Mouse (Mus musculus) limb, embryonic 13.5 days (tissue): ENCODE measurements around the gene Mroh3. TPM values are rescaled to one million over a fixed set of nuclear protein-coding genes. Genes with fewer than 3 reads are reported as not detected.

Experiments
- ATAC-seq: fragments of 200-750 bp; cut with Nextera tagmentation; 2 replicates; pipeline ENCODE4 v1.8.0; 2017; ENCODE audit warnings: low read depth, moderate number of reproducible peaks, moderate TSS enrichment; ENCODE audit not compliant: low FRiP score
- H3K27ac ChIP-seq: fragments of 300-500 bp; sonication (generic); 2 replicates; pipeline ENCODE4 v1.5.1; 2015; ENCODE audit warnings: inconsistent platforms, mild to moderate bottlenecking, moderate library complexity
- H3K27me3 ChIP-seq: fragments of 300-500 bp; sonication (generic); 2 replicates; pipeline ENCODE4 v1.6.1; 2015; ENCODE audit warnings: mild to moderate bottlenecking, inconsistent platforms
- H3K36me3 ChIP-seq: fragments of 300-500 bp; sonication (generic); 2 replicates; pipeline ENCODE4 v1.6.1; 2015; ENCODE audit warnings: inconsistent platforms, mild to moderate bottlenecking, moderate library complexity
- H3K4me1 ChIP-seq: fragments of 300-500 bp; sonication (generic); 2 replicates; pipeline ENCODE4 v1.6.1; 2015; ENCODE audit warnings: inconsistent platforms
- H3K4me2 ChIP-seq: fragments of 300-500 bp; sonication (generic); replicated peaks from 2 replicates; pipeline ENCODE4 v1.6.1; 2015; ENCODE audit warnings: inconsistent platforms, mild to moderate bottlenecking, moderate library complexity
- H3K4me3 ChIP-seq: fragments of 300-500 bp; sonication (generic); 2 replicates; pipeline ENCODE4 v1.5.1; 2015; ENCODE audit warnings: moderate library complexity, mild to moderate bottlenecking, inconsistent platforms
- H3K9ac ChIP-seq: fragments of 300-500 bp; sonication (generic); 2 replicates; pipeline ENCODE4 v1.6.1; 2015; ENCODE audit warnings: mild to moderate bottlenecking, inconsistent platforms
- H3K9me3 ChIP-seq: fragments of 300-500 bp; sonication (generic); 2 replicates; pipeline ENCODE4 v1.6.1; 2016; ENCODE audit warnings: inconsistent platforms
- WGBS: fragments of 180-500 bp; shearing (Covaris S2); methylation state at CpG from one replicate; pipeline ENCODE4 v1.1.7; 2015; 5-methylcytosine and 5-hydroxymethylcytosine counted together
- polyA plus RNA-seq: library from polyadenylated mRNA; unstranded; fragments of >200 nt; fragmentation: Nextera tagmentation; extraction: Ambion mirVana; gene quantifications from 2 replicates; pipeline ENCODE4 v1.2.1, GENCODE M21; 2015

The Mroh3 gene
- polyA plus RNA-seq, 1 experiment from 2014 or later, result not detected

- H3K4me2 ChIP-seq, result no peak overlapping the region
- no peaks in the 10 kb centered on the region for H3K27me3 ChIP-seq
- H3K36me3 ChIP-seq, result peaks cover 72% of the 10 kb centered on the region
- peaks cover 12% of the 10 kb centered on the region for H3K4me1 ChIP-seq
- H3K27ac ChIP-seq, result no peak overlapping the region
- H3K9ac ChIP-seq, result peak overlapping the region; percentile 8; the same call in 1 of the 2 replicates
- WGBS, result 62% methylated on average over 12 of the region's 12 CpGs
- H3K9me3 ChIP-seq, result no peaks in the 10 kb centered on the region
- no peak overlapping the region for H3K4me3 ChIP-seq
- ATAC-seq, result no peak
Measured at GRCm38 (mm10) chr1:136172696-136173095, 39.9 kb downstream of the Mroh3 start.

GRCm38 (mm10) chr1:136170109-136170508 is 42.5 kb downstream of the Mroh3 start:
- 7% methylated on average over 5 of the region's 5 CpGs for WGBS
- Histone ChIP-seq H3K36me3 (peaks cover 72% of the 10 kb centered on the region), H3K27ac (no peak overlapping the region), H3K4me3 (no peak overlapping the region), H3K9ac (no peak overlapping the region), H3K4me1 (peaks cover 12% of the 10 kb centered on the region), H3K9me3 (no peaks in the 10 kb centered on the region), H3K27me3 (no peaks in the 10 kb centered on the region), H3K4me2 (no peak overlapping the region)
- peak; percentile 70 for ATAC-seq

- Histone ChIP-seq H3K9me3 (no peaks in the 10 kb centered on the region), H3K27me3 (no peaks in the 10 kb centered on the region), H3K4me2 (no peak overlapping the region), H3K9ac (no peak overlapping the region), H3K36me3 (peaks cover 81% of the 10 kb centered on the region), H3K27ac (no peak overlapping the region), H3K4me3 (no peak overlapping the region), H3K4me1 (no peaks in the 10 kb centered on the region)
- ATAC-seq, result no peak
- WGBS, result 69% methylated on average over 8 of the region's 8 CpGs
Measured at GRCm38 (mm10) chr1:136167657-136168056, 45.0 kb downstream of the Mroh3 start.

- ATAC-seq, result no peak
- Histone ChIP-seq H3K27ac (no peak overlapping the region), H3K27me3 (no peaks in the 10 kb centered on the region), H3K4me1 (0 out of 2 replicates have a peak, but pooled peaks cover 7% of the 10 kb centered on the region), H3K9me3 (no peaks in the 10 kb centered on the region), H3K36me3 (peaks cover 84% of the 10 kb centered on the region), H3K4me2 (no peak overlapping the region), H3K9ac (no peak overlapping the region), H3K4me3 (no peak overlapping the region)
- WGBS, result 60% methylated on average over 2 of the region's 2 CpGs
Measured at GRCm38 (mm10) chr1:136165436-136165835, 47.2 kb downstream of the Mroh3 start.

GRCm38 (mm10) chr1:136161333-136161921 is 51.2 kb downstream of the Mroh3 start:
- Histone ChIP-seq H3K9me3 (no peaks in the 10 kb centered on the region), H3K27me3 (no peaks in the 10 kb centered on the region), H3K9ac (no peak overlapping the region), H3K4me1 (0 out of 2 replicates have a peak, but pooled peaks cover 7% of the 10 kb centered on the region), H3K4me2 (no peak overlapping the region), H3K27ac (no peak overlapping the region), H3K4me3 (no peak overlapping the region), H3K36me3 (peaks cover 95% of the 10 kb centered on the region)
- no peak for ATAC-seq
- WGBS, result 89% methylated on average over 7 of the region's 7 CpGs

- Histone ChIP-seq H3K36me3 (peaks cover 98% of the 10 kb centered on the region), H3K27me3 (no peaks in the 10 kb centered on the region), H3K4me2 (no peak overlapping the region), H3K4me1 (0 out of 2 replicates have a peak, but pooled peaks cover 7% of the 10 kb centered on the region), H3K9ac (no peak overlapping the region), H3K27ac (no peak overlapping the region), H3K4me3 (no peak overlapping the region), H3K9me3 (no peaks in the 10 kb centered on the region)
- 93% methylated on average over 6 of the region's 6 CpGs for WGBS
- ATAC-seq, result no peak
Measured at GRCm38 (mm10) chr1:136160930-136161329, 51.7 kb downstream of the Mroh3 start.

GRCm38 (mm10) chr1:136160297-136160696 is 52.3 kb downstream of the Mroh3 start:
- Histone ChIP-seq H3K4me2 (no peak overlapping the region), H3K9me3 (no peaks in the 10 kb centered on the region), H3K27me3 (no peaks in the 10 kb centered on the region), H3K36me3 (peaks cover 98% of the 10 kb centered on the region), H3K4me1 (0 out of 2 replicates have a peak, but pooled peaks cover 7% of the 10 kb centered on the region), H3K27ac (no peak overlapping the region), H3K4me3 (no peak overlapping the region), H3K9ac (no peak overlapping the region; the same call in 1 of the 2 replicates)
- WGBS, result 90% methylated on average over 12 of the region's 12 CpGs
- ATAC-seq, result no peak

- Histone ChIP-seq H3K9me3 (no peaks in the 10 kb centered on the region), H3K4me1 (0 out of 2 replicates have a peak, but pooled peaks cover 7% of the 10 kb centered on the region), H3K4me3 (no peak overlapping the region), H3K9ac (no peak overlapping the region; the same call in 1 of the 2 replicates), H3K27me3 (no peaks in the 10 kb centered on the region), H3K4me2 (no peak overlapping the region), H3K27ac (no peak overlapping the region), H3K36me3 (peaks cover 94% of the 10 kb centered on the region)
- no peak for ATAC-seq
- whole genome bisulfite sequencing, result 56% methylated on average over 11 of the region's 12 CpGs
Measured at GRCm38 (mm10) chr1:136159830-136160229, 52.8 kb downstream of the Mroh3 start.

GRCm38 (mm10) chr1:136156951-136157350 is 55.7 kb downstream of the Mroh3 start:
- WGBS, result 89% methylated on average over 4 of the region's 4 CpGs
- Histone ChIP-seq H3K4me2 (no peak overlapping the region), H3K36me3 (peaks cover 91% of the 10 kb centered on the region), H3K4me3 (no peak overlapping the region), H3K27me3 (no peaks in the 10 kb centered on the region), H3K4me1 (0 out of 2 replicates have a peak, but pooled peaks cover under 1% of the 10 kb centered on the region), H3K9ac (no peak overlapping the region), H3K9me3 (no peaks in the 10 kb centered on the region), H3K27ac (no peak overlapping the region)
- no peak for ATAC-seq

- H3K9me3 ChIP-seq, result no peaks in the 10 kb centered on the region
- 93% methylated on average over 4 of the region's 4 CpGs for WGBS
- no peak overlapping the region for H3K4me2 ChIP-seq
- no peak overlapping the region for H3K27ac ChIP-seq
- no peak for ATAC-seq
- no peak overlapping the region for H3K9ac ChIP-seq
- peaks cover 90% of the 10 kb centered on the region for H3K36me3 ChIP-seq
- no peaks in the 10 kb centered on the region for H3K27me3 ChIP-seq
- H3K4me3 ChIP-seq, result no peak overlapping the region
- H3K4me1 ChIP-seq, result 0 out of 2 replicates have a peak, but pooled peaks cover under 1% of the 10 kb centered on the region
Measured at GRCm38 (mm10) chr1:136156304-136156703, 56.3 kb downstream of the Mroh3 start.

GRCm38 (mm10) chr1:136151371-136151770 is 61.3 kb downstream of the Mroh3 start:
- Histone ChIP-seq H3K4me1 (0 out of 2 replicates have a peak, but pooled peaks cover 5% of the 10 kb centered on the region), H3K4me3 (no peak overlapping the region), H3K27ac (no peak overlapping the region), H3K9me3 (no peaks in the 10 kb centered on the region), H3K36me3 (peaks cover 89% of the 10 kb centered on the region), H3K9ac (no peak overlapping the region), H3K27me3 (no peaks in the 10 kb centered on the region), H3K4me2 (no peak overlapping the region)
- ATAC-seq, result no peak
- WGBS, result 70% methylated on average over 8 of the region's 8 CpGs

GRCm38 (mm10) chr1:136149702-136150101 is 62.9 kb downstream of the Mroh3 start:
- H3K36me3 ChIP-seq, result peaks cover 91% of the 10 kb centered on the region
- H3K4me3 ChIP-seq, result no peak overlapping the region
- no peak for ATAC-seq
- WGBS, result 88% methylated on average over 9 of the region's 9 CpGs
- H3K27me3 ChIP-seq, result no peaks in the 10 kb centered on the region
- H3K9ac ChIP-seq, result no peak overlapping the region
- no peaks in the 10 kb centered on the region for H3K9me3 ChIP-seq
- H3K27ac ChIP-seq, result no peak overlapping the region
- no peak overlapping the region for H3K4me2 ChIP-seq
- 0 out of 2 replicates have a peak, but pooled peaks cover 5% of the 10 kb centered on the region for H3K4me1 ChIP-seq

- WGBS, result 93% methylated on average over 10 of the region's 10 CpGs
- Histone ChIP-seq H3K9ac (no peak overlapping the region), H3K9me3 (no peaks in the 10 kb centered on the region), H3K4me2 (no peak overlapping the region), H3K4me1 (peaks cover 36% of the 10 kb centered on the region), H3K4me3 (no peak overlapping the region), H3K27ac (no peak overlapping the region), H3K27me3 (no peaks in the 10 kb centered on the region), H3K36me3 (peaks cover 35% of the 10 kb centered on the region)
- no peak for ATAC-seq
Measured at GRCm38 (mm10) chr1:136143514-136143913, 69.1 kb downstream of the Mroh3 start.
